Mouse (Mus musculus) frontal cortex, adult (tissue): ENCODE results near the gene Vmn1r51.
"Not testable (repeated sequence)": the region's sequence is repeated elsewhere in the genome, so short reads cannot be mapped to it uniquely, and the experiment has no call there.

Experiments
- ATAC-seq: cut with Nextera tagmentation; 2 replicates; pipeline ENCODE4 v1.9.2; 2017; ENCODE audit warnings: mild to moderate bottlenecking, moderate library complexity, mixed read lengths; ENCODE audit not compliant: low TSS enrichment

Vmn1r51 gene

GRCm38 (mm10) chr6:90122296-90122695, at the start of gene Vmn1r51:
Gene Vmn1r51, plus strand, starts transcription at chr6:90122596.
- not testable (repeated sequence) for ATAC-seq

DNA sequence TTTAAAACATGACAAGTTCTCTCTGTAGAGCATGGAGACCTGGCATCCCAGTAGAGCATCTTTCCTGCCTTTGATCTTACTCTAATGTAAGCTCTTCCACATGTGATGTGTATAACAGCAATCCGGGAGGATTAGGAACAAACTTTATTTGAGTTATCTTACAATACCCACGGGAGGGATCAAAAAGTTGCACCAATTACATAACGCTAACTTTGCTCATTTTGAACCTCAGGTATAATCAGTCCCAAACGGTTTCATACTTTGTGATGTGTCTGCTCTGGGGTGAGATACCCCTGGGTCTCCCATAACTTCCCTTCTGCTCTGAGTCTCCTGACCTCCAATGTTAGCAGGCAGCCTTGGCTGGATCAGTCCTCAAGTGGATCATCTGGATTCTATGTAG, 44.0 kb upstream of the Vmn1r51 start, which contains the start of gene Vmn1r49:
Gene Vmn1r49, minus strand, starts transcription at position 101 of the 400 bp plus-strand sequence.
- no peak for ATAC-seq

- ATAC-seq: no peak
Observed at GRCm38 (mm10) chr6:90100566-90100965, 21.8 kb upstream of the Vmn1r51 start.

DNA sequence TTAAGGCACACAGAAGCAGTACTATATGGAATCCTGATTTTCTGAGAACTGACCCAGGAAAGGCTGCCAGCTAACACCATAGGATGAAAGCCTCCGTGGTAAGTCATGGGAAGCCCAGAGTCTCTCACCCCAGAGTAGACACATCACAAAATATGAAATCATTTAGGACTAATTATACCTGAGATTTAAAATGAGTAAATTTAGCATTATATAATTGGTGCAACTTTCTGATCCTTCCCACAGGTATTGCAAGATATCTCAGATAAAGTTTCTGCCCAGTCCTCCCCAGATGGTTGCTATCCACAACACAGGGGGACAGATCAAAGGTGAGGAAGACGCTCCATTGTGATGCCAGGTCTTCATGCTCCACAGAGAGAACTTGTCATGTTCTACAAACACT, 21.3 kb upstream of the Vmn1r51 start, which contains the start of gene Vmn1r50:
Gene Vmn1r50, plus strand, starts transcription at position 301 of the 400 bp plus-strand sequence.
- ATAC-seq: no peak

- no peak for ATAC-seq
Observed at GRCm38 (mm10) chr6:90160139-90160538, 37.7 kb downstream of the Vmn1r51 start.

DNA sequence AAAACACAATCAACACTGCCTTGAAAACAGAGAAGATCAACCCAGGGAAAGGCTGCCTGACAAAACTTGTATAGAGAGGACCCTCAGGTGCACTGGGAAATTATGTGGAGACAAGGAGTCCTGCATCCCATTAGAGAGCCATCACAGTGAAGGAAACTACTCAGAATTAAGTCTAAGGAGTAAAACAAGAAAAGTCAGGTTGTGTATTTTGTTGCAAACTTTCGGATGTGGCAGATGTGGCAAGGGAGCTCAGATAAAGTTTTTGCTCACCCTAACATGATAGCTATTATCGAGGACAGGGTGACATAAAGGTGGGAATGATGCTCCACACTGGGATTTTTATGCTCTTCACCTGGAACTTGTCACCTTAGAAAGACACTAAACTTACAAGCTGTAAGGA, 52.1 kb downstream of the Vmn1r51 start, which contains the start of gene Vmn1r52:
Gene Vmn1r52, plus strand, starts transcription at position 301 of the 400 bp plus-strand sequence.
- no peak for ATAC-seq
